ENCODE assay signal across 9 mouse cellular contexts in the genomic region with DNA sequence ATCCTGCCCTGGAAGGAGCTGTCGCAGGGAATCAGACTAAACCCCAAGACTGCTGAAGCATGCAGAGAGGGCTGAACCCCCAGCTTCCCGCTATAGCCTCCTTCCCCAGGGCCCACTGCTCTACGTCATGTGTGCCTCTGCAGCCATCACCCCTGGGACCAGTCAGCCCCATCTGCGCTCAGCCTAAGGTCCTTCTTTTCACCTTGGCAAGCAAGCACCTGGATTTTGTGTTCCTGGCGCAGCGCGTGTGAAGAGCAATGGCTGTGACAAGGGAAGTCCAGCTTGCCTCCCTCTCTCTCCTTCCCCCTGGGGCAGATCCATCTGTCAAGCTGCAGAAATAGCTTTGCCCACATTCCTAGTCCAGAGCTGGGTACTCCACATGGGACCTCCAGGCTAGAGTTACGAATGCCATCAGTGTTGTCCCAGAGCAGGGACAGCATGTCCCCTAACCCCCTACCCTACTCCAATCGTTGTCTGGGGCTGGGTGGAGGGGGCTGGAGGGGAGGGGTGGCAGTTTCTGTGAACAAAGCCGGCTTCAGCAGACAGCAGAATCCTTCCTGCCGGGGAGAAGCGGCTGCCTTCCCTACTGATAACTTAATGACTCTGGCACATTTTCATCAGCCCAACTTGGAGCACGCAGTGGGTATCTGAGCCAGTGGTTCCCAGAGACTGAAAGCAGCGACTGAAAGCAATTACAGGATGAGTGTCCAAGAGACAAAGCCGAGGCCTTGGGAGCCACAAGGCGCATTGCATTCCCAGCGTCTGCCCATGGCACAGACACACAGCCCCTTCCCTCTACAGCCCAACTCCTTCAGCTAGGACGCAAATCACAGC.
DNase-seq lines count a peak whose midpoint lies in the region; ATAC-seq and TF ChIP-seq lines count a peak whose summit lies in the region.
"Had no signal": no experiment of that assay in that cellular context is flagged by ENCODE, and none has a peak within 500 bp of the region (broad histone marks: within the 10 kb centered on the region; RNA-seq: fewer than 3 reads in every experiment).

No protein-coding gene starts in this region.

- WGBS in liver, adult 2 months, result 83% methylated on average over 18 of the region's 18 CpGs
- 64% methylated on average over 18 of the region's 18 CpGs for WGBS in liver, postnatal 0 days (ENCODE audit: insufficient replicate concordance)
- WGBS in forebrain, embryonic 10.5 days, result 25% methylated on average over 18 of the region's 18 CpGs
- 22% methylated on average over 18 of the region's 18 CpGs for WGBS in heart, postnatal 0 days

- no peaks in the 10 kb centered on the region for H3K79me2 ChIP-seq in liver, adult 2 months (ENCODE audit: control insufficient read depth, insufficient read depth, low read length)

- TF ChIP-seq POLR2A in liver, adult 2 months (IDR thresholded peaks at IDR 0.05; ENCODE audit: extremely low read depth, insufficient read depth, low read length), result no peak

- H3K27ac ChIP-seq in liver, adult 2 months (replicated peaks; ENCODE audit: insufficient read depth, low read depth, low read length), result no peak overlapping the region
- H3K27ac ChIP-seq in liver, postnatal 0 days (ENCODE audit: low read depth), result no peak overlapping the region
- peak overlapping the region; percentile 74 for H3K27ac ChIP-seq in forebrain, embryonic 10.5 days
- H3K27ac ChIP-seq in heart, postnatal 0 days (ENCODE audit: low read depth), result peak overlapping the region; percentile 72

- no peak for ATAC-seq in liver, postnatal 0 days
- peak; percentile 73 for ATAC-seq in heart, postnatal 0 days (ENCODE audit: insufficient read depth, low read depth)
- ATAC-seq in inflammation-experienced regulatory T-cells, adult 6 months, result no peak

- no peak overlapping the region for H3K9ac ChIP-seq in liver, adult 2 months (ENCODE audit: low read depth, low read length)
- no peak overlapping the region for H3K9ac ChIP-seq in liver, postnatal 0 days (replicated peaks)
- peak overlapping the region; percentile 34; the same call in 1 of the 2 replicates for H3K9ac ChIP-seq in heart, postnatal 0 days (replicated peaks; ENCODE audit: low read depth, low read length)

- no peak for TF ChIP-seq EP300 in liver, postnatal 0 days (IDR thresholded peaks at IDR 0.05; ENCODE audit: low read depth)
- TF ChIP-seq EP300 in heart, postnatal 0 days (IDR thresholded peaks at IDR 0.05; ENCODE audit: low read depth), result no peak

- no peaks in the 10 kb centered on the region; the same call in 1 of the 2 replicates for H3K9me3 ChIP-seq in liver, postnatal 0 days (ENCODE audit: low read length)
- H3K9me3 ChIP-seq in forebrain, embryonic 10.5 days, result no peaks in the 10 kb centered on the region
- no peaks in the 10 kb centered on the region for H3K9me3 ChIP-seq in heart, postnatal 0 days (replicated peaks; ENCODE audit: control insufficient read depth, low read length)

- H3K4me2 ChIP-seq in liver, postnatal 0 days (ENCODE audit: low read depth, low read length), result no peak overlapping the region
- H3K4me2 ChIP-seq in heart, postnatal 0 days (ENCODE audit: low read depth, low read length), result peak overlapping the region; percentile 50

- no peaks in the 10 kb centered on the region for H3K36me3 ChIP-seq in liver, adult 2 months (ENCODE audit: control insufficient read depth, insufficient read depth, low read length)
- 0 out of 2 replicates have a peak, but pooled peaks cover 5% of the 10 kb centered on the region for H3K36me3 ChIP-seq in liver, postnatal 0 days (replicated peaks; ENCODE audit: insufficient read depth, low read length)
- H3K36me3 ChIP-seq in forebrain, embryonic 10.5 days (replicated peaks), result no peaks in the 10 kb centered on the region
- no peaks in the 10 kb centered on the region; the same call in 1 of the 2 replicates for H3K36me3 ChIP-seq in heart, postnatal 0 days (replicated peaks; ENCODE audit: control insufficient read depth, insufficient read depth, low read length)

- H3K4me3 ChIP-seq in liver, adult 2 months (ENCODE audit: insufficient read depth, low read depth, low read length), result no peak overlapping the region
- H3K4me3 ChIP-seq in liver, postnatal 0 days (ENCODE audit: low read depth, low read length), result no peak overlapping the region
- no peak overlapping the region; the same call in 1 of the 2 replicates for H3K4me3 ChIP-seq in forebrain, embryonic 10.5 days
- no peak overlapping the region for H3K4me3 ChIP-seq in heart, postnatal 0 days (ENCODE audit: low read depth, low read length)
- H3K4me3 ChIP-seq: megakaryocyte, embryonic 14.5 days had no signal

- no peaks in the 10 kb centered on the region for H3K27me3 ChIP-seq in liver, adult 2 months (ENCODE audit: control insufficient read depth, insufficient read depth, low read length)
- H3K27me3 ChIP-seq in liver, postnatal 0 days (ENCODE audit: insufficient read depth, low read length), result no peaks in the 10 kb centered on the region
- no peaks in the 10 kb centered on the region; the same call in 1 of the 2 replicates for H3K27me3 ChIP-seq in forebrain, embryonic 10.5 days (ENCODE audit: poor library complexity, severe bottlenecking)
- H3K27me3 ChIP-seq in heart, postnatal 0 days (ENCODE audit: control insufficient read depth, insufficient read depth, low read length), result no peaks in the 10 kb centered on the region

- no peak for TF ChIP-seq CTCF in liver, adult 2 months (IDR thresholded peaks at IDR 0.05; ENCODE audit: low read depth, low read length)
- TF ChIP-seq CTCF in liver, postnatal 0 days (IDR thresholded peaks at IDR 0.05; ENCODE audit: low read depth), result no peak
- no peak for TF ChIP-seq CTCF in heart, postnatal 0 days (IDR thresholded peaks at IDR 0.05; ENCODE audit: low read depth)

- DNase-seq in liver, adult 2 months (ENCODE audit: extremely low read depth, low read depth, low spot score), result peak; percentile 3
- no peak for DNase-seq in liver, postnatal 0 days
- no peak for DNase-seq in forebrain, embryonic 10.5 days (ENCODE audit: extremely low spot score, low spot score)
- DNase-seq in heart, postnatal 0 days (ENCODE audit: low spot score), result peak; percentile 60
- DNase-seq in mesoderm, embryonic 11.5 days (ENCODE audit: low read depth, low spot score), result peak; percentile 72
- DNase-seq in adrenal gland, adult 8-10 months, result no peak
- DNase-seq in liver, result no peak

- H3K4me1 ChIP-seq in liver, adult 2 months (ENCODE audit: control insufficient read depth, insufficient read depth, low read length), result no peaks in the 10 kb centered on the region
- H3K4me1 ChIP-seq in liver, postnatal 0 days (ENCODE audit: insufficient read depth), result no peaks in the 10 kb centered on the region
- peaks cover 27% of the 10 kb centered on the region for H3K4me1 ChIP-seq in forebrain, embryonic 10.5 days
- peaks cover 25% of the 10 kb centered on the region for H3K4me1 ChIP-seq in heart, postnatal 0 days (ENCODE audit: control insufficient read depth, insufficient read depth)
- H3K4me1 ChIP-seq: megakaryocyte, embryonic 14.5 days had no signal

Comparison
In these comparisons a context has a peak if more than half of its experiments do, and no peak if none do; other contexts are left out.
1. DNase-seq: peak in liver, adult 2 months (single experiment), heart, postnatal 0 days (single experiment) and mesoderm, embryonic 11.5 days (single experiment); none in liver, postnatal 0 days (single experiment), forebrain, embryonic 10.5 days (single experiment), adrenal gland, adult 8-10 months (single experiment) and liver (single experiment).
2. H3K27ac ChIP-seq: peak in forebrain, embryonic 10.5 days (single experiment) and heart, postnatal 0 days (single experiment); none in liver, adult 2 months (single experiment) and liver, postnatal 0 days (single experiment).